Mouse (Mus musculus): Measurements from ENCODE around the gene Inpp5b.

DNA sequence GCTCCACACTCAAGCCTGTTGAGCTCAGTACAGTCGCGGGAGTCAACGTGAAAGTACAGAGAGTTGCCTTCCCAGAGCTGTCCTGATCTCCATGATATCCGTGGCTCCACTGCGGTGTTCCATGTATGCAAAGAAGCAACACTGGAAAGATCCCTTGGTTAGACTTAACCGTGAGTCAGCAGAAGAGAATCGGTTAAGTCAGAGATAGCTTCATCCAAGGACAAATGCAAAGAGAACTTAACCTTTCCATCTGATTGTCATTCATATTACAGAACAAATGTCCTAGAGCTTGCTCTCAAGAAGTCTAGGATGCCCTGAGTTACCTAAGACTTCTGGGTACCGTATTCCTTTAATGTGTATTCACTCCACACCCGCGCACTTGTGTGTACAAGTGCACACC is 91.1 kb downstream of the Inpp5b start:
- TF ChIP-seq POLR2A (IDR thresholded peaks at IDR 0.05; ENCODE audit: control insufficient read depth, low read depth, low read length) (no peak), CTCF (IDR thresholded peaks at IDR 0.05; ENCODE audit: control insufficient read depth, insufficient read depth, insufficient replicate concordance, low read depth, low read length) (no peak)

All from testis, adult 2 months (tissue).